Mouse (Mus musculus) lung, embryonic 16.5 days (tissue): ENCODE measurements at regions not wholly inside any gene's neighbourhood (a gene's known extent, or its start where the extent isn't known, plus 50 kb on each side); places are given as distances from the start of the nearest gene placed in this dataset.

Experiments
- ATAC-seq: fragments of 200-750 bp; cut with Nextera tagmentation; 2 replicates; pipeline ENCODE4 v1.8.0; 2017; ENCODE audit warnings: low read depth, mild to moderate bottlenecking, moderate library complexity
- H3K27ac ChIP-seq: fragments of 300-500 bp; sonication (generic); 2 replicates; pipeline ENCODE4 v1.5.1; 2014; ENCODE audit warnings: mild to moderate bottlenecking, control low read depth, low read length
- H3K27me3 ChIP-seq: fragments of 300-500 bp; sonication (generic); 2 replicates; pipeline ENCODE4 v1.6.1; 2014; ENCODE audit warnings: low read depth, low read length, mixed read lengths; ENCODE audit not compliant: control insufficient read depth, insufficient read depth
- H3K36me3 ChIP-seq: fragments of 300-500 bp; sonication (generic); 2 replicates; pipeline ENCODE4 v1.6.1; 2014; ENCODE audit warnings: low read length; ENCODE audit not compliant: control insufficient read depth, insufficient read depth
- H3K4me1 ChIP-seq: fragments of 300-500 bp; sonication (generic); replicated peaks from 2 replicates; pipeline ENCODE4 v1.6.1; 2014; ENCODE audit warnings: low read length, mixed read lengths; ENCODE audit not compliant: control insufficient read depth, insufficient read depth
- H3K4me2 ChIP-seq: fragments of 300-500 bp; sonication (generic); 2 replicates; pipeline ENCODE4 v1.6.1; 2014; ENCODE audit warnings: low read depth, low read length, control low read depth
- H3K4me3 ChIP-seq: fragments of 300-500 bp; sonication (generic); 2 replicates; pipeline ENCODE4 v1.5.1; 2014; ENCODE audit warnings: mild to moderate bottlenecking, low read length, control low read depth
- H3K9ac ChIP-seq: fragments of 300-500 bp; sonication (generic); 2 replicates; pipeline ENCODE4 v1.6.1; 2014; ENCODE audit warnings: low read length, control low read depth
- H3K9me3 ChIP-seq: fragments of 300-500 bp; sonication (generic); 2 replicates; pipeline ENCODE4 v1.6.1; 2016; ENCODE audit warnings: low read length; ENCODE audit not compliant: control insufficient read depth
- WGBS: fragments of 180-500 bp; shearing (Covaris S2); extraction: QIAGEN DNeasy Blood & Tissue Kit; methylation state at CpG from one replicate; pipeline ENCODE4 v1.1.7; 2014; 5-methylcytosine and 5-hydroxymethylcytosine counted together

DNA sequence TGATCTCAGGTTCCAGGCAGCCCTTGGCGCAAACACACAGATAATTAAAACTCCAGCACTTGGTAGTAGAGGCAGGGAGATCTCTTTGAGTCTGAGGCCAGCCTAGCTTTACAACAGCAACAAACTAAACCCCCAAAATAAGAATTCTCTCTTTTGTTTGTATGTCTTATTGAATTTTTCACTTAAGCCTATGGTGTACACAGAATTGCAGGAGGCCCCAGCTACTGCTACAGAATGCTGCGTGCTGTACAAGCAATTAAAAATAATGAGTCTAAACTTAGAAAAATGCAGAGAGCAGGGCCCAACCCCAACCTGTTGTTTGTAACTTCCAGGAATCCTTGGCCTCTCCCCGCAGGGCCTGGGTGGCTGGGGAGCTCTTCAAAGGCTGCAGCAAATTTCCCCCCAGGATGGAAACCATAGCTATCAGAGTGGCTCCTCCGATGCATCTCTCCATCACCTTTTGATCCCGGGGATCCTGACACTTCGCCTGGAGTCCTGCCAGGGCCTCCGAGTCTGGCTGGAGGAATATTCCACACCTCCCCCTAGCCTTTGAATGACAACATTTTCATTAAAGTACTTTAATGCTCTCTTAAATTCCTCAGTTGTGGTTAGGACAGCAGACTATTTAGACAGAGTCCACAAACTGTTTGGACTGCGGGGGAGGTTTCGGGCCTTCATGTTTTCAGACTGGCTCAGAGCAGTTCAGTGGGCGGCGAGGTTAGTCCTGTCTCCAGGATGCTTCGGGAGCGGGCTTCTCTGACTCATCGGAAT, 116.7 kb upstream of the Myocd start:
- no peaks in the 10 kb centered on the region for H3K27me3 ChIP-seq
- H3K4me2 ChIP-seq: peak overlapping the region; percentile 11; the same call in 1 of the 2 replicates
- 23% methylated on average over 14 of the region's 14 CpGs for WGBS
- no peak overlapping the region for H3K4me3 ChIP-seq
- no peak overlapping the region for H3K9ac ChIP-seq
- H3K4me1 ChIP-seq: peaks cover 7% of the 10 kb centered on the region
- H3K9me3 ChIP-seq: no peaks in the 10 kb centered on the region
- peak; percentile 47; the same call in 1 of the 2 replicates for ATAC-seq
- H3K36me3 ChIP-seq: no peaks in the 10 kb centered on the region
- no peak overlapping the region for H3K27ac ChIP-seq

DNA sequence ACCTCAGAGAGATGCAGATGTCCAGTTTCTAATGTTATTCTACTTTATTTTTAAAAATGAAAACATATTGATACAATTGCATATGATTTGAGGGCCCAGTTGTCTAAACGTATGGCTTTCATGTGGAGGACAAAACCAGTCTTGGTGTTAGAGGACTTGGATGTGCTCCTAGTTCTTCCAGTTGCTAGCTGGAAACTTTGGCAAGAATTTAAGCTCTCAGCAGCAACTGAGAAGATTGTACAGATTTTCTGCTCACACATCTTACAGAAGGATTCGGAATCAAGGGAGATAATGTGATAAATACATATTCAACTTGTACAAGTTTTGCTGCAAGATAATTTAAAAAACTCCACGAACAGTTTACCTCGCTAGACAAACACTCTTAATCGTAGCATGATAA, 105.6 kb upstream of the Myocd start:
- no peak overlapping the region for H3K9ac ChIP-seq
- no peak overlapping the region for H3K4me3 ChIP-seq
- H3K27ac ChIP-seq: no peak overlapping the region
- 64% methylated on average over 5 of the region's 5 CpGs for WGBS
- H3K4me2 ChIP-seq: no peak overlapping the region
- H3K36me3 ChIP-seq: no peaks in the 10 kb centered on the region
- H3K4me1 ChIP-seq: no peaks in the 10 kb centered on the region; the same call in 1 of the 2 replicates
- no peaks in the 10 kb centered on the region for H3K9me3 ChIP-seq
- H3K27me3 ChIP-seq: no peaks in the 10 kb centered on the region
- ATAC-seq: no peak

DNA sequence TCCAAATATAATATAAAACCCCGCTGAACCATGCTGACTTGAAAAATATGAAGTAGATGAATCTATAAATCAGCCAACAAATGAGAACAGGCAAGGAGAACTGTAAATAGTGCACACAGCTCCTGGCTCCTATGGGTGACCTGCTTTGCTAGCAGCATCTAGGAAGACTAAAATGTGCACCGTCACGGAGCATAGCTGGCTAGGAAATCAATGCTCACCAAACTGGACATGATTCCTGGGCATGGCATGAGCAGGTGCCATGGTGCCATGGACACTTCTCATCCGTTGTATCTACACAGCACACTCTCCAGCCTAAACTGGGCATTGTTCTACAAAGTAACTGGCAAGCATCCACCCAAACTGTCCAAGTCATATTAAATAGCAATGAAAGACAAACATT, 103.3 kb upstream of the Myocd start:
- no peak overlapping the region for H3K4me2 ChIP-seq
- H3K27me3 ChIP-seq: no peaks in the 10 kb centered on the region
- WGBS: 84% methylated on average over 4 of the region's 4 CpGs
- H3K27ac ChIP-seq: no peak overlapping the region
- H3K36me3 ChIP-seq: no peaks in the 10 kb centered on the region
- no peak for ATAC-seq
- no peaks in the 10 kb centered on the region for H3K9me3 ChIP-seq
- H3K4me3 ChIP-seq: no peak overlapping the region
- no peaks in the 10 kb centered on the region; the same call in 1 of the 2 replicates for H3K4me1 ChIP-seq
- H3K9ac ChIP-seq: no peak overlapping the region

DNA sequence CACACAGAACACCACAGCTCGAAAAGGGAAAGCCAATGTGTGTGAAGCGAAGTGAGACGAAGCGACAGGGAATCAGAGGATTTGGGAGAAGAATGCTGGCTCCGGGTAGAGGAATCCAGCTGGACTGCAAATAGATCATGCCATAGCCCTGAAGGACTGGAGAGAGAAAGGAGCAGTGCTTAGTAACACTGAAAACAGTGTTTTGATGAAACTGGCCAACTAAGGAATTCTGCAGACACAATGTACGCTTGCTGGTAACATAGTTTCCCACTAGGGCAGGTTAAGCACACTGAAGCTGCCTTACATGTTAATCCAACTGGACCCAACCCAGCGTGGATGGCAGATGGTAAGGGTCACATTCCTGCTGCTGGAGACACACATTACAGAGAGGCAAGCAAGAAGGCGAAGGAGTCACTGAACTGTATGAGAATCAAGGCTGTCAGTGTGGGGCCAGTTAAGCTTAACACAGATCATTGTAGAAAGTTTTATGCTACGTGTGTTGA, 102.6 kb upstream of the Myocd start:
- ATAC-seq: 0 out of 2 replicates have a peak, but pooled peaks have one; percentile 26

DNA sequence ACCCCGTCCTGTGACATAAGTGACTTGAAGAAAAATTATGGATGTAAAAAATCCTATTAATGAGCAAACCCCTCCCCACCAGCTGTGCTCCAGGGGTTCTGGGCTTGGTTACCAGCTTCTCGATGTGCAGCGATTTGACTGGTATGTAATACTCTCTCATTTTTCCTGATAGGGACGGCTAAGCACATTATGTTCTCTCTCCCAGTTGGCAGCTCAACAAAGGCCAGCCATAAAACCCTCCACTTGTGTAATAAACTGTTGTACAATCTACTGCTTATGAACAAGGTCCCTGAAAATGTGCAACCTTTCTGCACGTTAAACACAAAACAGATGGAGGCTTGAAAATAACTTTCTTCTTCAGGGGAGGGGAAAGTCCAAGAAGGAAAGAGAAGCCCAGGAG, 98.0 kb upstream of the Myocd start:
- H3K4me3 ChIP-seq: no peak overlapping the region
- peaks cover 14% of the 10 kb centered on the region for H3K4me1 ChIP-seq
- ATAC-seq: peak; percentile 41
- no peaks in the 10 kb centered on the region for H3K36me3 ChIP-seq
- no peak overlapping the region for H3K9ac ChIP-seq
- H3K27ac ChIP-seq: no peak overlapping the region
- H3K27me3 ChIP-seq: no peaks in the 10 kb centered on the region
- H3K9me3 ChIP-seq: no peaks in the 10 kb centered on the region
- WGBS: 55% methylated on average over 5 of the region's 5 CpGs
- H3K4me2 ChIP-seq: no peak overlapping the region

More for the DNA sequence above, 102.6 kb upstream of the Myocd start:
- 58% methylated on average over 9 of the region's 9 CpGs for WGBS
- Histone ChIP-seq H3K9ac (no peak overlapping the region), H3K36me3 (no peaks in the 10 kb centered on the region), H3K4me1 (no peaks in the 10 kb centered on the region; the same call in 1 of the 2 replicates), H3K27ac (peak overlapping the region; percentile 16), H3K9me3 (no peaks in the 10 kb centered on the region), H3K4me2 (no peak overlapping the region), H3K27me3 (no peaks in the 10 kb centered on the region), H3K4me3 (no peak overlapping the region)

DNA sequence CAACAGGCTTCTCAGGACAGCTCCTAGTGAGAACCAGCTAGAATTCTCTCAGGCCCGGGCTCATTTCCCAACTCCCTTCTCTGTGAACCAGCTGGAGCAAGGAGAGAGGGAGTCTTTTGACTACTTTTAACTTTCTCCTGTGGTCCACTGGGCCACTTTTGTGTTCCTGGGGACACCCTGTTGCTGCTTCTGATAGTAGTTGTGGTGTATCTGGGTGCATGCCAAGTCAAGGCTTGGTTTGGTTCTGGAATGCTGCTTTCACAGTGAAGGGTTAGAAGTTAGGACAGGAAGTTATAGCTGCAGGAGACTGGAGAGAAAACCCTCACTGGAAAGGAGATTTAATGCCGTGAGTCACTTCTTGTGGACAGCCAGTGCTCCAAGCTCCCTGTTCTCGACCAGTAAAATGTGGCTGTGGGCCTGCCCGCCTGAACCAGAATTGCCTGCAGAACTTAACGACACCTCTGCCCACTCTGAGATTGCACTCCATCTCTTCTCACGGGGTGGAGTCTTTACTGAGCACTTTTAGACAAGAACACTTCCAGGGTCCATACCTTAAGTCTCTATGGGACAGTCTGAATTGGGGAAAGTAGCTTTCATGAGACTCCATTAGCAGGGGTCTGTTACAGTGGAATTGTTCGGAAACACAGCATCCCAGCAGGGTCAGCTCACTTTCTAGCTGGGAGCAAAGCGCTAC, 97.0 kb upstream of the Myocd start:
- H3K4me1 ChIP-seq: peaks cover 14% of the 10 kb centered on the region
- H3K27me3 ChIP-seq: no peaks in the 10 kb centered on the region
- no peaks in the 10 kb centered on the region for H3K36me3 ChIP-seq
- no peak overlapping the region for H3K4me3 ChIP-seq
- ATAC-seq: peak; percentile 53
- no peaks in the 10 kb centered on the region for H3K9me3 ChIP-seq
- peak overlapping the region; percentile 48; the same call in 1 of the 2 replicates for H3K27ac ChIP-seq
- no peak overlapping the region for H3K4me2 ChIP-seq
- no peak overlapping the region for H3K9ac ChIP-seq
- 43% methylated on average over 8 of the region's 8 CpGs for WGBS

DNA sequence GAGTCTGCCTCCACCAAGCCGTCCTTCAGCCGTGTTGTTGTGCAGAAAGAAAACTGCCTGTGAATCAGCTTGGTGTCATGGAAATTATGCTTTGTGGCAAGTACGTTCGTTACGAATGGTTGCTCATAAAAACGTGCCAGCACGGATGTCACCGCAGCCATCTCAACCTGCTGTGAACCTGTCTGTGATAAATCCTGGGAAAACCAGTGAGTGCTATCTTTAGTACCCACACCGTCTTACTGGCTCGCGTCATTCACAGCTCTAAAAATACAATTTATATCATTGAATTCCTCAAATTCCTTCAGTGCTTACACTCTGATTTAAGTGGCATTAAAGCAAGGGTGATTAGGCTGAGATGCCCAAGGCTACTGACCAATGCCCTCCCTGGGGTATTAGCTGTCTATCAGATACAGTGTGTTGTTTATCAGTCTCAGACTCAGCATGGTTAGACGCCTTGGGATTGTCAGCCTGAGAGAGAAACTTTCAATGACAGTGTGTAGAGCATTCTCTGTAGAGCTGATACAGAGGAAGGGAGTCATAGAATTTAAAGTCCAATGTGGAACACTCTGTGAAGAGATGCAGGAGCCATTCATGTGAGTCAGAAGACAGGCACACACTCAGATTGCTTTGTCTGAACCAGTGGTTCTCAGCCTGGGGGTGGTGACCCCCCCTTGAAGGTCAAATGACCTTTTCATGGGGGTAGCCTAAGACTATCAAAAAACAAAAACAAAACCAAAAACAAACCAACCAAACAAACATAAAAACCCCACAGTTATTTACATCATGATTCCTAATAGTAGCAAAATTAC, 96.2 kb upstream of the Myocd start:
- Histone ChIP-seq H3K4me3 (no peak overlapping the region), H3K9ac (no peak overlapping the region)

DNA sequence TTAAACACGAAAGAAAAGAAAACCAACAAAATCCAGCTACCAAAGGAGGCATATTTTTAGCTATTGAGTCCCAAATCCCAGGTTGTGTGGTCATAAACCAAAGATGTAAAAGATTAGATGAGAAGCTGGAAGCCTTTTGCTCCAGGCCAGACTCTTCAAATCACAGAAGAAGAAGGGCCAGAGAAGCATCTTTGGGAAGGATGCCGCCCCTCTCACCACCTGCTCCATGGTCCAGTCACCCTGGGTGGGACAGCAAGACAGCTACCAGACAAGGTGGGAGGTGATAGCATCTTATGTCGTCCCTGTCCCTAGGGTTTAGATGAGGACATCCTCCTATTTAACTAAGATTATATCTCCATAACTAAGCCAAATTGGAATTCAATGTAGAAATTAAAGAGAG, 95.1 kb upstream of the Myocd start:
- no peak for ATAC-seq
- Histone ChIP-seq H3K27ac (no peak overlapping the region), H3K9ac (no peak overlapping the region), H3K4me2 (no peak overlapping the region), H3K9me3 (no peaks in the 10 kb centered on the region), H3K4me1 (peaks cover 14% of the 10 kb centered on the region), H3K36me3 (no peaks in the 10 kb centered on the region), H3K4me3 (no peak overlapping the region), H3K27me3 (no peaks in the 10 kb centered on the region)
- 68% methylated on average over 3 of the region's 3 CpGs for WGBS

More for the DNA sequence above, 96.2 kb upstream of the Myocd start:
- H3K36me3 ChIP-seq: no peaks in the 10 kb centered on the region
- no peak overlapping the region; the same call in 1 of the 2 replicates for H3K27ac ChIP-seq
- H3K4me2 ChIP-seq: no peak overlapping the region
- no peaks in the 10 kb centered on the region for H3K9me3 ChIP-seq
- 0 out of 2 replicates have a peak, but pooled peaks have one; percentile 21 for ATAC-seq
- H3K4me1 ChIP-seq: peaks cover 14% of the 10 kb centered on the region
- WGBS: 53% methylated on average over 12 of the region's 12 CpGs
- no peaks in the 10 kb centered on the region for H3K27me3 ChIP-seq

DNA sequence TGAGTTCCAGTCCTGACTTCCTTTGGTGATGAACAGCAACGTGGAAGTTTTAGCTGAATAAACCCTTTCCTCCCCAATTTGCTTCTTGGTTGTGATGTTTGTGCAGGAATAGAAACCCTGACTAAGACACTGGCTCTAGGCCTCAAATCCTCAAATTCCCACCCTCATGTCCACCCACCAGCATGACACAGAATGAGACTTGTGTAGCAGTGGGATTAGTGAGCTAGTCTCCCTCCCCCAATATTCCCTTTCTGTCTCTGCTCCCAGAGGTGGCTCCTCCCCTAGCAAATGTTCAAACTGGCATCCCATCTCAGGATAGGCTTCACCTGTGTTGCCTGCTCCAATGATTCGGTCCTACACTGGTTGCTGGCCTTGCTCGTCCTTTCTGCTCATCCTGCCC, 94.1 kb upstream of the Myocd start:
- H3K27ac ChIP-seq: no peak overlapping the region
- no peak overlapping the region for H3K9ac ChIP-seq
- H3K9me3 ChIP-seq: no peaks in the 10 kb centered on the region
- 65% methylated on average over 3 of the region's 3 CpGs for WGBS
- H3K27me3 ChIP-seq: no peaks in the 10 kb centered on the region
- peaks cover 14% of the 10 kb centered on the region for H3K4me1 ChIP-seq
- H3K4me2 ChIP-seq: no peak overlapping the region
- H3K4me3 ChIP-seq: no peak overlapping the region
- ATAC-seq: no peak
- no peaks in the 10 kb centered on the region for H3K36me3 ChIP-seq
